Comparison of ENCODE assay signal across 9 mouse cellular contexts in genomic region chr4:116220071-116220650, GRCm38 (mm10). TPM values are rescaled to one million over a fixed set of nuclear protein-coding genes. Genes with fewer than 3 reads are reported as not detected.
DNase-seq lines count a peak whose midpoint lies in the region; ATAC-seq and TF ChIP-seq lines count a peak whose summit lies in the region.
"Had no signal": no experiment of that assay in that cellular context is flagged by ENCODE, and none has a peak within 500 bp of the region (broad histone marks: within the 10 kb centered on the region; RNA-seq: fewer than 3 reads in every experiment).

No protein-coding gene starts in this region.

- no peaks in the 10 kb centered on the region for H3K36me3 ChIP-seq in erythroblast, embryonic 14.5 days (ENCODE audit: control insufficient read depth)
- H3K36me3 ChIP-seq in forebrain, embryonic 10.5 days (replicated peaks): no peaks in the 10 kb centered on the region
- no peaks in the 10 kb centered on the region for H3K36me3 ChIP-seq in hindbrain, embryonic 16.5 days (ENCODE audit: control insufficient read depth, insufficient read depth, low read length)
- no peaks in the 10 kb centered on the region for H3K36me3 ChIP-seq in lung, postnatal 0 days (ENCODE audit: insufficient read depth, low read length)

- peak overlapping the region; percentile 99 for H3K27ac ChIP-seq in forebrain, embryonic 10.5 days
- peak overlapping the region; percentile 99 for H3K27ac ChIP-seq in hindbrain, embryonic 16.5 days (ENCODE audit: low read depth, low read length)
- H3K27ac ChIP-seq in lung, postnatal 0 days (ENCODE audit: low read length): peak overlapping the region; percentile 95

- peaks cover 22% of the 10 kb centered on the region for H3K4me1 ChIP-seq in erythroblast, embryonic 14.5 days (ENCODE audit: control insufficient read depth)
- peaks cover 27% of the 10 kb centered on the region for H3K4me1 ChIP-seq in forebrain, embryonic 10.5 days
- no peaks in the 10 kb centered on the region; the same call in 1 of the 2 replicates for H3K4me1 ChIP-seq in hindbrain, embryonic 16.5 days (ENCODE audit: control insufficient read depth, insufficient read depth, low read depth, low read length)
- H3K4me1 ChIP-seq in lung, postnatal 0 days (ENCODE audit: insufficient read depth, low read depth, low read length): no peaks in the 10 kb centered on the region

- H3K27me3 ChIP-seq in erythroblast, embryonic 14.5 days (ENCODE audit: control insufficient read depth): peaks cover 43% of the 10 kb centered on the region
- H3K27me3 ChIP-seq in forebrain, embryonic 10.5 days (ENCODE audit: poor library complexity, severe bottlenecking): no peaks in the 10 kb centered on the region
- no peaks in the 10 kb centered on the region for H3K27me3 ChIP-seq in hindbrain, embryonic 16.5 days (replicated peaks; ENCODE audit: control insufficient read depth, insufficient read depth, low read length)
- H3K27me3 ChIP-seq in lung, postnatal 0 days (replicated peaks; ENCODE audit: insufficient read depth, low read length): no peaks in the 10 kb centered on the region

- H3K9ac ChIP-seq in hindbrain, embryonic 16.5 days (ENCODE audit: low read depth, low read length): peak overlapping the region; percentile 92
- peak overlapping the region; percentile 66 for H3K9ac ChIP-seq in lung, postnatal 0 days (replicated peaks; ENCODE audit: low read depth)

- peak overlapping the region; percentile 94 for H3K4me3 ChIP-seq in erythroblast, embryonic 14.5 days (replicated peaks)
- H3K4me3 ChIP-seq in forebrain, embryonic 10.5 days: peak overlapping the region; percentile 76
- H3K4me3 ChIP-seq in hindbrain, embryonic 16.5 days (ENCODE audit: low read length): peak overlapping the region; percentile 82
- peak overlapping the region; percentile 67 for H3K4me3 ChIP-seq in lung, postnatal 0 days (ENCODE audit: low read depth, low read length)

- no peaks in the 10 kb centered on the region for H3K9me3 ChIP-seq in erythroblast, embryonic 14.5 days (ENCODE audit: control insufficient read depth, low read length)
- no peaks in the 10 kb centered on the region for H3K9me3 ChIP-seq in forebrain, embryonic 10.5 days
- no peaks in the 10 kb centered on the region for H3K9me3 ChIP-seq in hindbrain, embryonic 16.5 days (ENCODE audit: control insufficient read depth, low read length)
- no peaks in the 10 kb centered on the region for H3K9me3 ChIP-seq in lung, postnatal 0 days (ENCODE audit: low read length)

- WGBS in forebrain, embryonic 10.5 days: 2% methylated on average over 6 of the region's 6 CpGs
- 4% methylated on average over 6 of the region's 6 CpGs for WGBS in hindbrain, embryonic 16.5 days
- WGBS in lung, postnatal 0 days: 7% methylated on average over 6 of the region's 6 CpGs

- no peak for ATAC-seq in erythroblast, adult 5-6 weeks (replicated peaks; ENCODE audit: low FRiP score, poor library complexity, severe bottlenecking)
- ATAC-seq in hindbrain, embryonic 16.5 days: no peak
- no peak for ATAC-seq in lung, postnatal 0 days

- no peak for DNase-seq in forebrain, embryonic 10.5 days (ENCODE audit: extremely low spot score, low spot score)
- peak; percentile 18 for DNase-seq in lung, postnatal 0 days (ENCODE audit: low spot score)
- peak; percentile 29 for DNase-seq in thymus, postnatal 0 days (ENCODE audit: low spot score)
- DNase-seq in left cerebral cortex, adult 11 months (ENCODE audit: low spot score): no peak
- no peak for DNase-seq in natural killer cell, adult 2 months (ENCODE audit: low spot score in 2 of 2)

- no peak for TF ChIP-seq EP300 in lung, postnatal 0 days (IDR thresholded peaks at IDR 0.05)

- H3K4me2 ChIP-seq in hindbrain, embryonic 16.5 days (ENCODE audit: low read length): peak overlapping the region; percentile 73
- peak overlapping the region; percentile 84 for H3K4me2 ChIP-seq in lung, postnatal 0 days (replicated peaks; ENCODE audit: low read depth, low read length)

- no peak for TF ChIP-seq CTCF in lung, postnatal 0 days (IDR thresholded peaks at IDR 0.05)

RNA-seq across cellular contexts. Expression of gene Pik3r3, which starts 1.3 kb away (rescaled TPM):
- 0.01 and 0.05 TPM in 2 replicates for polyA plus RNA-seq in erythroblast, embryonic 14.5 days (2012)
- not detected in 2 replicates for total RNA-seq in erythroblast, adult 5-6 weeks (2015; ENCODE audit: low replicate concordance)
- total RNA-seq in erythroblast, adult 5-6 weeks (2017; ENCODE audit: low replicate concordance): 0.26 and 0.84 TPM in 2 replicates
- 39.1 and 42.6 TPM in 2 replicates for polyA plus RNA-seq in forebrain, embryonic 10.5 days (2016; fragmentation: Nextera tagmentation; extraction: Ambion mirVana)
- 47.4 and 57.2 TPM in 2 replicates for polyA plus RNA-seq in hindbrain, embryonic 16.5 days (2015; fragmentation: Nextera tagmentation; extraction: Ambion mirVana)
- 10.0 and 11.7 TPM in 2 replicates for polyA plus RNA-seq in lung, postnatal 0 days (2015; fragmentation: Nextera tagmentation; extraction: Ambion mirVana)
- polyA plus RNA-seq in thymus, postnatal 0 days (2015; fragmentation: Nextera tagmentation; extraction: Ambion mirVana): 4.2 and 4.7 TPM in 2 replicates

RNA-seq across cellular contexts. Expression of gene Gm49337, which starts 47.0 kb away (rescaled TPM):
- polyA plus RNA-seq in erythroblast, embryonic 14.5 days (2012): not detected in 2 replicates
- total RNA-seq in erythroblast, adult 5-6 weeks (2015; ENCODE audit: low replicate concordance): 0.84 TPM in 1 of 2 replicates, not detected in the other
- total RNA-seq in erythroblast, adult 5-6 weeks (2017; ENCODE audit: low replicate concordance): not detected in 2 replicates
- polyA plus RNA-seq in forebrain, embryonic 10.5 days (2016; fragmentation: Nextera tagmentation; extraction: Ambion mirVana): not detected in 2 replicates
- polyA plus RNA-seq in hindbrain, embryonic 16.5 days (2015; fragmentation: Nextera tagmentation; extraction: Ambion mirVana): not detected in 2 replicates
- polyA plus RNA-seq in lung, postnatal 0 days (2015; fragmentation: Nextera tagmentation; extraction: Ambion mirVana): not detected in 2 replicates
- polyA plus RNA-seq in thymus, postnatal 0 days (2015; fragmentation: Nextera tagmentation; extraction: Ambion mirVana): not detected in 2 replicates
- polyA plus RNA-seq: large intestine, adult 2 months had no signal

RNA-seq across cellular contexts. Expression of gene 1700042G07Rik, which starts 47.0 kb away (rescaled TPM):
- polyA plus RNA-seq in erythroblast, embryonic 14.5 days (2012): not detected in 2 replicates
- total RNA-seq in erythroblast, adult 5-6 weeks (2015; ENCODE audit: low replicate concordance): not detected in 2 replicates
- total RNA-seq in erythroblast, adult 5-6 weeks (2017; ENCODE audit: low replicate concordance): not detected in 2 replicates
- not detected in 2 replicates for polyA plus RNA-seq in forebrain, embryonic 10.5 days (2016; fragmentation: Nextera tagmentation; extraction: Ambion mirVana)
- polyA plus RNA-seq in hindbrain, embryonic 16.5 days (2015; fragmentation: Nextera tagmentation; extraction: Ambion mirVana): not detected in 2 replicates
- polyA plus RNA-seq in lung, postnatal 0 days (2015; fragmentation: Nextera tagmentation; extraction: Ambion mirVana): not detected in 2 replicates
- polyA plus RNA-seq in thymus, postnatal 0 days (2015; fragmentation: Nextera tagmentation; extraction: Ambion mirVana): not detected in 2 replicates
- polyA plus RNA-seq: large intestine, adult 2 months had no signal

RNA-seq across cellular contexts. Expression of gene Tspan1, which starts 52.8 kb away (rescaled TPM):
- polyA plus RNA-seq in erythroblast, embryonic 14.5 days (2012): 0.05 TPM in 1 of 2 replicates, not detected in the other
- total RNA-seq in erythroblast, adult 5-6 weeks (2015; ENCODE audit: low replicate concordance): not detected in 2 replicates
- not detected in 2 replicates for total RNA-seq in erythroblast, adult 5-6 weeks (2017; ENCODE audit: low replicate concordance)
- not detected in 2 replicates for polyA plus RNA-seq in forebrain, embryonic 10.5 days (2016; fragmentation: Nextera tagmentation; extraction: Ambion mirVana)
- polyA plus RNA-seq in hindbrain, embryonic 16.5 days (2015; fragmentation: Nextera tagmentation; extraction: Ambion mirVana): 0.11 and 0.63 TPM in 2 replicates
- polyA plus RNA-seq in lung, postnatal 0 days (2015; fragmentation: Nextera tagmentation; extraction: Ambion mirVana): 118 and 131 TPM in 2 replicates
- polyA plus RNA-seq in thymus, postnatal 0 days (2015; fragmentation: Nextera tagmentation; extraction: Ambion mirVana): 3.2 and 4.1 TPM in 2 replicates

Comparison
In these comparisons a context has a peak if more than half of its experiments do, and no peak if none do; other contexts are left out.
1. DNase-seq: peak in lung, postnatal 0 days (single experiment) and thymus, postnatal 0 days (single experiment); none in forebrain, embryonic 10.5 days (single experiment), left cerebral cortex, adult 11 months (single experiment) and natural killer cell, adult 2 months (0 of 2).
2. Peak in every context shown above with its lines, with median percentiles within 50 percentile points of each other: H3K4me3 ChIP-seq and H3K27ac ChIP-seq.